Mouse (Mus musculus): Measurements from ENCODE around the gene Arid1a. TPM values are rescaled to one million over a fixed set of nuclear protein-coding genes. Genes with fewer than 3 reads are reported as not detected.
"Not testable (repeated sequence)": the region's sequence is repeated elsewhere in the genome, so short reads cannot be mapped to it uniquely, and the experiment has no call there.

Gene Arid1a
- total RNA-seq, 2 experiments from 2014 or later, result 83.2 to 88.6 TPM

DNA sequence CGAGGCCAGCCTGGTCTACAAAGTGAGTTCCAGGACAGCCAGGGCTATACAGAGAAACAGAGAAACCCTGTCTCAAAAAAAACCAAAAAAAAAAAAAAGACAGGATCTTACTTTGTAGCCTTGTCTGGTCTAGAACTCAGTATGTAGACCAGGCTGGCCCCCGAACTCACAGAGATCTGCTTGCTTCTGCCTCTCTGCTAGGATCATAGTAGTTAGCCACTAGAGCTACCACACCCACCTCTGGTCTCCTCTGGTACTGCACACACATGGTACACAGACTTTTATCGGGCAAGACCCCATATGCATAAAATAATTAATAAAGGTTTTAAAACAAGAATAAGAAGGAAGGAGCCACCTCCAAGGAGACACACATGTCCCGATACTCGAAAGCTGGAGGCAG, 102.5 kb downstream of the Arid1a start:
- not testable (repeated sequence) for H3K4me3 ChIP-seq; DNase-seq (ENCODE audit: low spot score in 2 of 2); H3K27ac ChIP-seq
- TF ChIP-seq CTCF (conservative IDR thresholded peaks at IDR 0.05), result peak; percentile 21

DNA sequence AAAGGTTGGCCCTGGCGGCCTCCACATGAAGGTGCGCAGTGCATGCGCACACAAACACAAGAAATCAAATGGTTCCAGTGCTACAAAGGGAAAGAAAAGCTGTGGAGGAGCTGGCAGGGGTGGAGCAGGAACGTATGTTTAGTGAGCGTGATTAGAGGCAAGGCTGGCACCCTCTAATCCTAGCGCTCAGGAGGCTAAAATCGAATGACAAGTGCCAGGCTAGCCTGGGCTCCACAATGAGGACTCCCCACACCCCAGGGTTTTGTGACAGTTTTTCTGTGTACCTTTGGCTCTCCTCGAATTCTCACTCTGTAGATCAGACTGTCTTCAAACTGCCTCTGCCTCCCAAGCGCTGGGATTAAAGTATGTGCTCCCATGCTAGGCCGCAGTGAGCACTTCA, 103.8 kb downstream of the Arid1a start:
- no peak for TF ChIP-seq CTCF (conservative IDR thresholded peaks at IDR 0.05)
- H3K4me3 ChIP-seq, result no peak overlapping the region
- no peak for DNase-seq (ENCODE audit: low spot score in 2 of 2)
- H3K27ac ChIP-seq, result no peak overlapping the region

- no peak for DNase-seq (ENCODE audit: low spot score in 2 of 2)
- Histone ChIP-seq H3K4me3 (no peak overlapping the region), H3K27ac (no peak overlapping the region)
- TF ChIP-seq CTCF (conservative IDR thresholded peaks at IDR 0.05), result no peak
Observed at GRCm38 (mm10) chr4:133651986-133652385, 104.6 kb downstream of the Arid1a start.

GRCm38 (mm10) chr4:133651445-133651844, 105.1 kb downstream of the Arid1a start:
- H3K4me3 ChIP-seq, result no peak overlapping the region
- no peak for TF ChIP-seq CTCF (conservative IDR thresholded peaks at IDR 0.05)
- DNase-seq (ENCODE audit: low spot score in 2 of 2), result no peak
- no peak overlapping the region for H3K27ac ChIP-seq

GRCm38 (mm10) chr4:133649989-133650699, 106.4 kb downstream of the Arid1a start, which contains the start of gene Zdhhc18:
Gene Zdhhc18 (minus strand): TSS chr4:133650154.
- peak; percentile 83 for TF ChIP-seq CTCF (conservative IDR thresholded peaks at IDR 0.05)
- peak; percentile 78 to 83 for DNase-seq (ENCODE audit: low spot score in 2 of 2)
- peak within 1 kb of the TSS; percentile 84 for H3K27ac ChIP-seq
- H3K4me3 ChIP-seq, result peak within 1 kb of the TSS; percentile 62

GRCm38 (mm10) chr4:133649464-133649863, 107.1 kb downstream of the Arid1a start:
- TF ChIP-seq CTCF (conservative IDR thresholded peaks at IDR 0.05), result peak; percentile 42

GRCm38 (mm10) chr4:133645680-133646079, 110.9 kb downstream of the Arid1a start:
- Histone ChIP-seq H3K4me3 (no peak overlapping the region), H3K27ac (no peak overlapping the region)
- DNase-seq (ENCODE audit: low spot score in 2 of 2), result no peak
- no peak for TF ChIP-seq CTCF (conservative IDR thresholded peaks at IDR 0.05)

More at GRCm38 (mm10) chr4:133649464-133649863, 107.1 kb downstream of the Arid1a start:
- peak overlapping the region; percentile 84 for H3K27ac ChIP-seq
- DNase-seq (ENCODE audit: low spot score in 2 of 2), result not testable (repeated sequence)
- peak overlapping the region; percentile 62 for H3K4me3 ChIP-seq

DNA sequence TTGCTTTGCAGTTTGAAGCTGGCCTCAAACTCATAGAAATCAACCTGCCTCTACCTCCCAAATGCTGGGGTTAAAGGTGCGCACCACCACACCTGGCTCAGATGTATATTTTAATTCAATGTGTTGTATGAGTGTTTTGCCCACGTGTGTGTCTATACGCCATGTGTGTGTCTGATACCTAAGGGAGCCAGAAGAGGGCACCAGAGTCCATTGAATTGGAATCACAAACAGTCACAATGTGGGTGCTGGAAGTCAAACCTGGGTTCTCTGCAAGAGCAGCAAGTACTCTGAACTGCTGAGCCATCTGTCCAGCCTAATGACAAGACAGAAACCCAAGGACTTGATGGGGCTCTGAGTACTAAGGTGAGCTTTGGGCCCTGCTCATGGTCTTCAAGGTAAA, 111.4 kb downstream of the Arid1a start:
- no peak overlapping the region for H3K27ac ChIP-seq
- peak; percentile 39 for TF ChIP-seq CTCF (conservative IDR thresholded peaks at IDR 0.05)
- DNase-seq (ENCODE audit: low spot score in 2 of 2), result no peak
- no peak overlapping the region for H3K4me3 ChIP-seq

GRCm38 (mm10) chr4:133634043-133634410, 122.5 kb downstream of the Arid1a start:
- no peak for TF ChIP-seq CTCF (conservative IDR thresholded peaks at IDR 0.05)
- H3K4me3 ChIP-seq, result no peak overlapping the region
- no peak for DNase-seq (ENCODE audit: low spot score in 2 of 2)
- H3K27ac ChIP-seq, result peak overlapping the region; percentile 79; the same call in 1 of the 2 replicates

DNA sequence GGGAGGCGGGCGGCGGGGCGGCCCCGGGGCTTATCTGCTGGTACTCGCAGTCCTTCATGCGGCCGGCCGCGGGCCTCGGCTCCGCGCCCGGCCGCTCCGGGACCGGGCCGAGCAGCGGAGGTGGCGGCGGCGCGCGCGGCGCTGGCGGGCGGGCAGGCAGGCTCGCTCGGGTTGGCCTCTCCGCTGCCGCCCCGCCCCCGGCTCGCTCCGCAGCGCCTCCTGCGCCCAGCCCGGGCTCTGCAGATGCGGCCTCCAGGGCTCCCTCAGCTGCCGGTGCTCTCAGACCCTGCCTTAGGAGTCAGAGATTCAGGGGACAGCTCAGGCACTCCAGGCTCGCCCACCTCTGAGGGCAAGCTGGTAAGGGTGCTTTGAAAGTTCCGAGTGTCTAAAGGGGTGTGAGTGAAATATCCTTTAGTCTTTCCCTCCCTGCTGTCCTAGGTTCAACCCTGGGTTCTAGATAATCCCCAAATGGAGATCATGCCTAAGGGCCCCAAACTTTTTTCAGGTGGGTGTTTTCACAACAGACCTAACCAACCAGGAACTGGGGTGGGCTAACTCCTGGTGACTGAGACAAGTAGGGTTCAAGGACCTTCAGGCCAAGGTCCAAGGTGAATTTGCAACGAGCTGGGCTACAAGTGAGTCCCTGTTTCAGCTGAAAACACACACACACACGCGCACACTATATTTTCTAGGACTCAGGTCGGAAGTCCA, 123.1 kb downstream of the Arid1a start:
- Histone ChIP-seq H3K4me3 (peak overlapping the region; percentile 40), H3K27ac (peak overlapping the region; percentile 79)
- peak; percentile 83 to 91 for DNase-seq (ENCODE audit: low spot score in 2 of 2)
- peak; percentile 80 for TF ChIP-seq CTCF (conservative IDR thresholded peaks at IDR 0.05)

- TF ChIP-seq CTCF (conservative IDR thresholded peaks at IDR 0.05), result no peak; the same call in 1 of the 2 replicates
- H3K4me3 ChIP-seq, result peak overlapping the region; percentile 72
- peak overlapping the region; percentile 84 for H3K27ac ChIP-seq
- no peak for DNase-seq (ENCODE audit: low spot score in 2 of 2)
Observed at GRCm38 (mm10) chr4:133632483-133633327, 123.9 kb downstream of the Arid1a start.

DNA sequence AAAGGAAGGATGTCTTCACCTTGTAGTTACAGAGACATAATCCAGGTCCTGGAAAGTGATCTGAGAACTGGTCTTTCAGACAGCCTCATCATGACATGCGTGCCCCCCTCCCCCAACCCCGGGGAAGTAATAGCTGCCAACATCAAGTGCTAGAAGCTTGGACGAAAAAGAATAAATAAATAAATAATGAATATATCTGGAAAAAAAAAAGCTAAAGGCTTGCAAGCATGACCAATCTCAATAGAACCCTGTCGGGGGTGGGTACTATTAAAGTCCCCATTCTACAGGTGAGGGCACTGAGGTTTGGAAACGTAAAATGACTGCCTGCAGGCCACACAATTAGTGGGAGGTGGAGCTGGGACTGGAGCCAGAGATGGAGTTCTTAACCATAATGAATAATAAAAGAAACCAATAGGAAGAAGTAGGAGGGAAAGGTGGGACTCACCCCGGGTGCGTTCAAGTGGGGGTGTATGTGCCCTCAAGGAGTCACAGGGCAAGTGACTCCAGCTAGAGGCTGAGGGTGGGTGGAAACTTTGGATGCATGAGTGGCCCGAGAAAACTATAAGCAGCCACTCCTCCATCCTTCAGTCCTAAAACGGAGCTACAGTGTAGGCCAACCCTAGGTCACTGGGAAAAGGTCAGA, 124.7 kb downstream of the Arid1a start:
- TF ChIP-seq CTCF (conservative IDR thresholded peaks at IDR 0.05), result no peak
- DNase-seq (ENCODE audit: low spot score in 2 of 2), result no peak
- Histone ChIP-seq H3K27ac (peak overlapping the region; percentile 84), H3K4me3 (peak overlapping the region; percentile 72)
